Mouse (Mus musculus) naive thymus-derived CD4-positive, alpha-beta T cell, adult 5 months (primary cell): Measurements from ENCODE around the gene Qsox2. TPM values are rescaled to one million over a fixed set of nuclear protein-coding genes. Genes with fewer than 3 reads are reported as not detected.

Experiments used
- polyA plus RNA-seq: library from polyadenylated mRNA; unstranded; fragments of 100-300 nt; shearing (Covaris generic); gene quantifications from one replicate; pipeline ENCODE4 v1.2.1, GENCODE M21; 2017

Gene Qsox2
- polyA plus RNA-seq = 6.3 TPM

DNA sequence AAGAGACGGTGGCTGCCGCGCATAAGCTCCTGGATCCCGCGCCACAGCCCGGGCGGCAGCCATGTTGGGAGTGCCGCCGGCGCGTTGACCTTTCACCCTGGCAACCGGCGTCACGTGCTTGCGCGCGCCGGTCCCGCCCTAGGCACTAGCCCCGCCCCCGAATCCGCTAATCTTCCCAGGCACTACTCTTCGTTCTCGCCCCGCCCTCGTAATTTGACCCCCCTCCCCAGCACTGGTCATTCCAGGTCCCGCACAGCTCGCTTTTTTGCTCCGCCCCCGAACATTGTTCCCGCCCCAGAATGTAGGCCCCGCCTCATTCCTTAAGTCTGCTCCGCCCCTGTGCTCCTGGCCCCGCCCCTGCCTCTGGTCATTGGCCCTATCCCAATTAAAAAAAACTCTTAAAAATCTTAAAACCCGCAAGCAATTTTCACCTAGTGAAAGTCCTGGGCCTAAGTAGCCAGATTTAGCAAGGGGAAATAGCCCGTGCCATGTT, at the start of gene Qsox2:
TSS of gene Qsox2 (minus strand) at position 236 of the 493 bp plus-strand sequence.

DNA sequence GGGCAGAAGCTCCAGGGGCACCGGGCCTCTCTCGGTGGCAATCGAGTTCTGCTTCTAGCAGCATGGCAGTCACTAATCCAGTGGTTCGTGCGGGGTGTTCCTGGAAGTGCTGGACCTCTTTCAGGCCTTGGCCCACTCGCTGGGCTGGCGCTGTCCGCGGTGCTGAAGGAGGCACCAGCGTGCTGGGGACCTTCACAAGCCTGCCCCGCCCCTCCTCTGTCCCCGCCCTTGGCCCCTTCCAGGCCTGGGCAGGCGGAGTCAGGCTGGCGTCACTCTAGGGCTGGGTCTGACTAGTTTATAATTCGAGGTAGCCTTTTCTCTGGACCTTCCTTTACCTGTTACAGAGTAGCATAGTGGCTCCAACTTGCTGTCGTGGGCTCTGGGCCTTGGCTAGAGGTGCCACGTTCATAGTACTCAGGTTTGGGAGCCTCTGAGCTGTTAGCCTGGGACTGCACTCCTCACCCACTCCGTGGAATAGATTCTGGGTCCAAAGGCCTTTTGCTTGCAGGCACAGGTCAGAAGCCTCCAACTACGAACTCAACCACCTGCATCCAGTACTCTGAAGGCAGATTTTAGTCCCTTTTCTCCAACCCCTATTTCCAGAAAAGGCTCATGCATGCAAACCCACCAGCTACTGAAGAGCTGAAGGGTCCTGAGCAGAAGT, 29.1 kb downstream of the Qsox2 start, which contains the start of gene Lhx3:
TSS of gene Lhx3 (minus strand) at position 164 of the 664 bp plus-strand sequence.

Other genes starting within 250 kb of the Qsox2 start
- 88.4 TPM for gene Ubac1, start 215.8 kb downstream of the Qsox2 start, polyA plus RNA-seq
- gene Nacc2, start 114.3 kb downstream of the Qsox2 start, polyA plus RNA-seq = 4.3 TPM
- not detected for gene Lhx3, start 29.2 kb downstream of the Qsox2 start, polyA plus RNA-seq
- gene Ccdc187, start 57.0 kb upstream of the Qsox2 start, polyA plus RNA-seq = not detected
- 18.4 TPM for gene Gpsm1, start 78.0 kb upstream of the Qsox2 start, polyA plus RNA-seq
- gene Dnlz, start 114.6 kb upstream of the Qsox2 start, polyA plus RNA-seq = 8.5 TPM
- gene Card9, start 123.4 kb upstream of the Qsox2 start, polyA plus RNA-seq = 2.3 TPM
- gene Snapc4, start 143.1 kb upstream of the Qsox2 start, polyA plus RNA-seq = 63.6 TPM
- 202 TPM for gene Entr1, start 151.8 kb upstream of the Qsox2 start, polyA plus RNA-seq
- gene Pmpca, start 151.8 kb upstream of the Qsox2 start, polyA plus RNA-seq = 59.7 TPM
- gene Inpp5e, start 171.7 kb upstream of the Qsox2 start, polyA plus RNA-seq = 32.9 TPM
- 58.3 TPM for gene Sec16a, start 207.7 kb upstream of the Qsox2 start, polyA plus RNA-seq